Comparison of ENCODE assay signal across 9 mouse cellular contexts in genomic region chr2:7063574-7064192, GRCm38 (mm10).
A peak's percentile ranks its signal among the peaks of the same experiment; 100 is the strongest.
DNase-seq lines count a peak whose midpoint lies in the region; ATAC-seq and TF ChIP-seq lines count a peak whose summit lies in the region.
"Had no signal": no experiment of that assay in that cellular context is flagged by ENCODE, and none has a peak within 500 bp of the region (broad histone marks: within the 10 kb centered on the region; RNA-seq: fewer than 3 reads in every experiment).

No protein-coding gene starts in this region.

- peak overlapping the region; percentile 43; the same call in 1 of the 2 replicates for H3K4me2 ChIP-seq in heart, embryonic 16.5 days (ENCODE audit: low read depth, low read length)
- H3K4me2 ChIP-seq in forebrain, embryonic 11.5 days (ENCODE audit: low read depth, low read length, severe bottlenecking), result peak overlapping the region; percentile 32; the same call in 1 of the 2 replicates

- no peaks in the 10 kb centered on the region for H3K9me3 ChIP-seq in heart, embryonic 16.5 days (replicated peaks; ENCODE audit: control insufficient read depth, low read length)
- no peaks in the 10 kb centered on the region for H3K9me3 ChIP-seq in forebrain, embryonic 11.5 days (ENCODE audit: control insufficient read depth, low read length)
- H3K9me3 ChIP-seq: megakaryocyte, embryonic 14.5 days had no signal

- intact Hi-C loops in heart, adult 2 months (cut with DNase I), result no loop called here

- TF ChIP-seq CTCF in heart, adult 2 months (IDR thresholded peaks at IDR 0.05), result no peak

- no peak for TF ChIP-seq EP300 in heart, adult 2 months (IDR thresholded peaks at IDR 0.05; ENCODE audit: insufficient read depth, low read depth, low read length)

- H3K4me1 ChIP-seq in heart, embryonic 16.5 days (ENCODE audit: control insufficient read depth, insufficient read depth, low read length), result peaks cover 29% of the 10 kb centered on the region
- peaks cover 16% of the 10 kb centered on the region for H3K4me1 ChIP-seq in heart, adult 2 months (ENCODE audit: control insufficient read depth, insufficient read depth, low read length)
- H3K4me1 ChIP-seq in forebrain, embryonic 11.5 days (replicated peaks; ENCODE audit: control insufficient read depth, insufficient read depth, low read length), result peaks cover 6% of the 10 kb centered on the region

- peak overlapping the region; percentile 6; the same call in 1 of the 2 replicates for H3K9ac ChIP-seq in heart, embryonic 16.5 days (ENCODE audit: low read length)
- H3K9ac ChIP-seq in heart, adult 2 months (ENCODE audit: low read depth, low read length), result no peak overlapping the region
- peak overlapping the region; percentile 44 for H3K9ac ChIP-seq in forebrain, embryonic 11.5 days (ENCODE audit: low read length)

- no peak for TF ChIP-seq POLR2A in heart, adult 2 months (IDR thresholded peaks at IDR 0.05; ENCODE audit: insufficient read depth, low read depth, low read length)

- no peaks in the 10 kb centered on the region for H3K36me3 ChIP-seq in heart, embryonic 16.5 days (ENCODE audit: control insufficient read depth, insufficient read depth)
- H3K36me3 ChIP-seq in heart, adult 2 months (ENCODE audit: control insufficient read depth, insufficient read depth, low read length), result peaks cover 13% of the 10 kb centered on the region
- no peaks in the 10 kb centered on the region for H3K36me3 ChIP-seq in forebrain, embryonic 11.5 days (ENCODE audit: control insufficient read depth, insufficient read depth, low read length)

- WGBS in heart, embryonic 16.5 days, result 34% methylated on average over 12 of the region's 12 CpGs
- WGBS in heart, adult 2 months, result 25% methylated on average over 12 of the region's 12 CpGs
- WGBS in forebrain, embryonic 11.5 days, result 20% methylated on average over 12 of the region's 12 CpGs

- H3K27me3 ChIP-seq in heart, embryonic 16.5 days (ENCODE audit: control insufficient read depth, insufficient read depth, low read length), result no peaks in the 10 kb centered on the region
- H3K27me3 ChIP-seq in heart, adult 2 months (ENCODE audit: control insufficient read depth, insufficient read depth, low read length), result no peaks in the 10 kb centered on the region
- no peaks in the 10 kb centered on the region for H3K27me3 ChIP-seq in forebrain, embryonic 11.5 days (ENCODE audit: control insufficient read depth, insufficient read depth, low read length)
- H3K27me3 ChIP-seq: megakaryocyte, embryonic 14.5 days had no signal

- H3K27ac ChIP-seq in heart, embryonic 16.5 days (ENCODE audit: low read length), result peak overlapping the region; percentile 28
- no peak overlapping the region for H3K27ac ChIP-seq in heart, adult 2 months
- H3K27ac ChIP-seq in forebrain, embryonic 11.5 days (ENCODE audit: low read depth, low read length), result 0 out of 2 replicates have a peak overlapping the region, but pooled peaks have one; percentile 39

- H3K4me3 ChIP-seq in heart, embryonic 16.5 days (ENCODE audit: low read length), result no peak overlapping the region
- H3K4me3 ChIP-seq in heart, adult 2 months, result no peak overlapping the region
- no peak overlapping the region for H3K4me3 ChIP-seq in forebrain, embryonic 11.5 days (ENCODE audit: low read depth, low read length)
- H3K4me3 ChIP-seq: megakaryocyte, embryonic 14.5 days had no signal

- DNase-seq in heart, adult 2 months, result no peak
- peak; percentile 62 for DNase-seq in brain, adult 2 months (ENCODE audit: low read depth, low spot score)
- DNase-seq in forebrain, embryonic 11.5 days (ENCODE audit: low spot score), result no peak
- peak; percentile 46 for DNase-seq in lung, postnatal 14 days
- DNase-seq in adrenal gland, adult (ENCODE audit: inconsistent age in 2 of 2, low spot score in 1 of 2), result no peak
- no peak for DNase-seq in adrenal gland, adult 18-20 months (ENCODE audit: low spot score in 2 of 2)

- no peaks in the 10 kb centered on the region; the same call in 1 of the 2 replicates for H3K79me2 ChIP-seq in heart, adult 2 months (replicated peaks; ENCODE audit: control insufficient read depth, insufficient read depth, low read length)

- ATAC-seq in heart, embryonic 16.5 days (replicated peaks; ENCODE audit: extremely low read depth, insufficient read depth, low FRiP score), result 0 out of 2 replicates have a peak, but pooled peaks have one; percentile 52
- ATAC-seq in forebrain, embryonic 11.5 days (replicated peaks; ENCODE audit: low FRiP score), result peak; percentile 34
- no peak for ATAC-seq in erythroid progenitor cell, adult 5-6 weeks (replicated peaks; ENCODE audit: low FRiP score, poor library complexity, severe bottlenecking)

Comparison
In these comparisons a context has a peak if more than half of its experiments do, and no peak if none do; other contexts are left out.
1. DNase-seq: peak in brain, adult 2 months (single experiment) and lung, postnatal 14 days (single experiment); none in heart, adult 2 months (0 of 2), forebrain, embryonic 11.5 days (single experiment), adrenal gland, adult (0 of 2) and adrenal gland, adult 18-20 months (0 of 2).